Mouse (Mus musculus): ENCODE measurements around the gene Ckap4.
A peak's percentile ranks its signal among the peaks of the same experiment; 100 is the strongest.

Ckap4 gene

DNA sequence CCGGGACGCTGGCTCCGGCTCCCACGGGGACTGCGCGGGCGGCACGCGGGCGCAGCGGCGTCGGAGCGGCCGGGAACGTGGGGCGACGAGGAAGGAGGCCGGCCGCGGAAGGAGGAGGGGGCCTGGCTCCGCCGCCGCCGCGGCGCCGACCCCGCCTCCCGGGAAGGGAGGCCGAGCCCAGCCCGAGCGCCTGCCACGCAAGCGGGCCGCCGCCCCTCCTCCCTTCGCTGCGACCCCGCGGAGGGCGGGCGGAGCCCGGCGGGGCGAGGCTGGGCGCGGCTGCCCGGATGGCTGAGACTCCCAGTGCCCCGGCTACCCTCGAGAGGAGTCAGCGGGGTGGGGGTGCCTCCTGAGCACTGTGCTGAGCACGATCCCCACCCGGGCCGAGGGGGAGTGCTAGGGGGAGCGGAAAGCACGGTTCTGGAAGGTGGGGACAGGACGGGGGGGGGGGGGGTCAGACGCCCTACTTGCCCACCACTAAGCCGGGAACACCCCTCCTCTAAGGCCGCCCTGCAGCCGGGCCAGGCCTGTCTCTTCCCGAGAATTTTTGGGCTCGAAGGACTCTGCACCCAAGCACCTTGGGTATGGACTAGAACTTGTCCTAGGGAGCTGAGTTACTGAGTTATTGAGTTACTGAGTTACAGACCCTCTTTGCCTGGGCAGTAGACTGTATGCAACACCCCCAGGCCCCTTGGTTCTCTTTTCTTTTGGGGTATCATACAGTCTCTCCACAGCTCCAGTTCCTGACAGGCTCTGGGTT is at the start of gene Ckap4:
Ckap4 (minus strand) TSS at position 151 of the 760 bp plus-strand sequence.
- DNase-seq, result peak; percentile 59

DNA sequence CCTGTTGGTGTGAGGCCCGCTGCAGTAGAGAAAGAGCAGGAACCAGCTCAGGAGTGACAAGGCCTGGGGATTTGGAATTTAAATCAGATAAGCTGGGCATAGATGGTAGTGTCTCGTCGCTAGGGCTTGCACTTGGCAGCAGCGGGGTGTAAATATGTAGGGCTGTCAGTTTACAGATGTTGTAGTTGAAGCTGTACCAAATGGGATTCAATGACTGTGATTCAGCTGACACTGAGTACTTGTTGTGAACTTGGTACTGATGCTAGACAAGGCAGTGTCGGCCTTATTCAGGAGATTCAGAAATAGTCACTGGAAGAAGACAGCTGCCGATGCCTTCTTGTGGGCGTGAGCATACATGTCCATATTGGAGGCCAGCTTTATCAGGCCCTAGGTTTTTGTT is 48.4 kb upstream of the Ckap4 start:
- no peak for DNase-seq

GRCm38 (mm10) chr10:84581191-84581590 is 47.3 kb upstream of the Ckap4 start:
- DNase-seq, result no peak

DNA sequence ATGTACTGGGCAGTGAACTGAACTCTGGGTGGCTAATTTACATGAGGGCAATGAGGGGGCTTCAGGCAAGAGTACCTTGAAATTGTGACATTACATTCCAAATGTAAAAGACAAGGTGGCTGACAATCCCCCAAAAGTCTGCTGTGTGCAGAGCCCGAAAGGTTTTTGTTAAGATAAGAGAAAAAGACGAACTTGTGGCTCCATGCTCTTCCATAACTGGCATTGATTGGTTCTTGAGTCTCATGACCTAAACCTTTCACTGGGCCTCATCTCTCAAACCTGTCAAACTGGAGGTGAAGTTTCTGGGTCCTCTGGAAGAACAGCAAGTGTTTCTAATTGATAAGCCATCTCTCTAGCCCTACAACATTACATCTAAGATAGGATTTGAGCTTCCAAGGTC is 45.7 kb upstream of the Ckap4 start:
- no peak for DNase-seq

DNA sequence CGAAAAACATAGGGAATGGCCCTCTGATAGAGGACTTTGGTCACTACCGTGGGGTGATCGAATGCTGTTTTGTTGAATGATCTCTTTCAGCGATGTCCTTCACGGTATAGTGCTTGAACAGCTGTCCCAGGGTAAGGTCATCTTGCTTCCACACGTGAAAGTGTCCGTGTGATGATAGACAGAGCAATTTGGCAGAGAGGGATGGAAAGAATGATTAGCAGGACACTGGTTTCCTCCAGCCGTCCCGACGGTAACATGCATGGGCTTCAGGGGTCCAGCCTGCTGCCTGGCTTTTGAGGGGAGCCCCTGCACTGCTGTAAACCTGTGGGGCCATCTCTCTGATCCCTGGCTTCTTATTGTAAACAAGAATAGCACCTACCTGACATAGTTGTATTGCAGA is 44.9 kb upstream of the Ckap4 start:
- DNase-seq, result no peak

- DNase-seq, result peak; percentile 74
Measured at GRCm38 (mm10) chr10:84577071-84577727, 43.3 kb upstream of the Ckap4 start.

GRCm38 (mm10) chr10:84576395-84577070 is 42.7 kb upstream of the Ckap4 start, which contains the start of gene Tcp11l2:
TSS of gene Tcp11l2 (plus strand) at chr10:84576626.
- peak; percentile 90 for DNase-seq

- no peak for DNase-seq
Measured at GRCm38 (mm10) chr10:84576029-84576394, 42.1 kb upstream of the Ckap4 start.

DNA sequence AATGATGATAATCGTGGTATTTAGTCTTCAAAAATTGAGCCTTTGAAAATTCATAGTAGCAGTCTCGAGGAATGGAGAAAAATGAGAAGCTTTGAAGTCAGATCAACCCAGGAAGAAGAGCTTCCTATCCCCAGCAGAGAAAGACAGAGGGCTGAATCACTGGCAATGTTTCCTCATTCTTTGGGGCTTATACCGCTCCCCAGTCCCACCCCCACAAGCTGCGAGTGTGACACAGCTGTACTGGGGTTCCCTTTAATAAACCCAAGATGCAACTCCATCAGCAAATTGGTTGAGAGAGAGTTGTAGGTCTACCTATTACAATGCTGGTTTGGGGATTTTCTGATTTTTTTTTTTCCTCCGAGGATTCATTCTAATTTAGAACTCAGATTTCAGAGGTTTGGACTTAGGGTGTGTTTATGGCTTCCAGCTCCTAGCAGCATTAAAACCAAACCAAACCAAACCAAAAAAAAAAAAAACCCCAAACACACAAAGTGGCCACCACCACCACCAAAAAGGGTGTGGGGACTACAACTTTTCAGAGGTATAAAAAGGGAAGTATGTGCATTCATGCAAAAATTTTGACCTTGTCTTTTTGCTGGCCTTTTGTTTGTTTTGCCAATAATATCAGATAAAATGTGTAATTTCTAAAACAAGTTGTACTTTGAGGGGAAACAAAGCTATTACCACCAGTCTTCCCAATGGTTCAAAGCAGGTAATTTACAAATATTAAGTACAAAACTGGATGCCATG is 40.0 kb upstream of the Ckap4 start:
- DNase-seq, result no peak

- no peak for DNase-seq
Measured at GRCm38 (mm10) chr10:84571052-84571639, 37.3 kb upstream of the Ckap4 start.

DNA sequence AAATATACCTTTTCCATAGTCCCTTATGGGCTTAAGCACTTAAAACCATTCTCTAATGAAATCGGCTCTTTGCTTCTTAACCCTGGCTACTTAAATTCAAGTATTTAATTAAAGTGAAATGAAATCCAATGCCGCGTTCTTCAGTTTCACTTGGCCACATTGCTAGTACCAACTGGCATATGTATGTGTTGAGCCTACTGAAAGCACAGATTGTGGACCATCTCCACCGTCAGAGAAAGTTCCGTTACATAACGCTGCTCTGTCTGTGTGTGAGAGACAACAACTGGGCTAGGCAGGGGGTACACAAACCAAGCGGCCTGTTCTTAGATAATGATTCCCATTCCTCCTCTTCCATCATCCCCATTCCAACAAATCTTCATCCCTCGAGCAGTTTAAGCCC is 30.6 kb upstream of the Ckap4 start:
- no peak for DNase-seq

DNA sequence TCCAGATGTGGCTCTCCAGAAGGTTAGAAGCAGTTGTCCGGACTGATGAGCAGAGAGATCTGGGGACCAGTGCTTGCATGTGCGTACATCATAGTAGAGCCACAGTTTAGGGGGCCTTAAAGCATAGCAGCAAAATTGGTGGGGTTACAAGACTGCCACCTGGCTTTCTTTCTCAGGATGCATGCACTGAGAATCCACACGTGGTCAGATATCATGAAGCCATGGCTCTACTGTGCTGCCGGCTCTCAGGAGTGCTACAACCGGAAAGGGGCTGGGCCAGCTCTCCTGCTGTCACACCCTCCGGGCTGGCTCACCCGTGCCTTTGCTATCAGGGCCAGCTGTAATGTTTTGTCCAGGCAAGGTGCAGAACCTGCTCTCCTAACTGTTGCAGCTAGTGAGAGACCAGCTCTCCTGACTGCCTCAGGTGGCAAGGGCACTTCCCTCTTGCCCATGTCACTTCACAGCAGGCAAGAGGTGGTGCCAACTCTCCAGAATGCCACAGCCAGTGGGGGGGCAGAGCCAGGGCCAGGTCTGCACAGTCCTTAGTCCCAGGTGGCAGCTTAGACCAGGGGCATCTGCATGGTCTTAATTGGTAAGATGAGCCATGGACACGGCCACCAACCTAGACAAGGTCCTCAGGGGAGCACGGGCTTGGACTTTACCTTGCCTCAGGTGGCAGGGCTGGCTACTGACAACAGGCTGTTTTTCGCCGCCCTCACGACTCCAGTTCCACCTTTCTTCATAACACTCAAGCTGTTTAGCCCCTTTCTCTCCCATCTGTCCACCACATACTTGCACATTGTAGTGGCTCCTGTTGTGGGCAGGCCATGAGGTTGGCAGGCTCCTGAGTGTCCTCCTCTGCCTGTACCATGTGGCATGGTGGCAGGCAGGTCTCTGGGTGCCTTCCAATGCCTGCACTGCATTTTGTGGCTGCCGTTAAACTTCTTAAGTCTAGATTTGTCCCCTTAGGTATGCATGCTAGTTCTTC is 29.0 kb upstream of the Ckap4 start:
- no peak for DNase-seq

DNA sequence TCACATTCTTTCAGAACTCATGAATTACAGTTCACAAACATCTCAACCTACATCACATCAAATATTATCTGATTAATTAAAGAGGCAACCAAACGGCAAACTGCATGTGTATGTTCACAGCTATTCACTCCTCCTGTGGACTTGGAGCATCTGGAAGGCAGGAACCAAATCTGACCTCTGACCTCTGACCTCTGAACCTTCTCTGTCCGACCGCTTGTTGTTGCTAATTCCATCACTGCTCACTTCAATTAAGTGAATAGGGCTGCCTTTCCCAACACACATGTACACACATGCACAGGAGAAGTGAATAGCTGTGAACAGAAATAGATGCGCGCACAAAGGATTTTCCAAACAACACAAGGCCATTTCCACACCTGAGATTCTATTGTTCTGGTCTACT is 28.3 kb upstream of the Ckap4 start:
- DNase-seq, result no peak

DNA sequence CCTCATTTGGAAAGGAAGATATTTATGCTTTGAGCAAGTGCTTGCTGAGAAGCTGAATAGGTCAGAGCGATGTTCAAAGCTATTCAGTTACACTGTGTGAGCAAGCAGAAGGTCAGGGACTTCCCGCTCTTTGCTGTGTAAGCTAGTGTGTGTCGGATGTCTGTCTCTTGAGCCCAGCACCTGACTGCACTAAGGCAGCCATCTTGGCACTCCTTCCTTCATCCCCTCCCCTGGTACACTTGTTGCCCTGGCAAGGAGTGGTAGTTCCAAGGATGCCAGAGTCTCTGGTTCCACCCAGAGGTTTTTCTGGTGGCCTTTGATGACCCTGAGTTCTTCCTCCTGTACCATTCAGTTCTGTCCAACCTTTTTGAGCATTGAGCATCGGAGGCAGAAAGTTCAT is 26.1 kb upstream of the Ckap4 start:
- no peak for DNase-seq

DNA sequence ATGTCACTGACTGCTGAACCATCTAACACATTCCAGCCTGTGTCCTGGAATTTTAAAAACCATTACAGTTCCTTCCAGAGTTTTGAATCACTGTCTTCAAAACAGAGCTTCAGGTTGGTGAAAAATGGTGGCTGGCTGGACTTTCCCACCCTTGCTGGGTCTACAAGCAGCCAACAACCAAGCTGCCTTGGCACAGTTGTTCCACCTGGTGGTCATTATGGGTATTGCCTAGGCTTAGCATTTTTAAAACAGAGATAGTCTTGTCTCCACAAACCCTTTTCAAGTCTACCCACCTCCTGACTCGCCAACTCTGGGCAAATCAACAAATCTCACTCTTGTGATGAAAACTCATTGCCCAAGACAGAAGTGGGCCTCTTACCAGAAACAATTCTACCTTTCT is 24.6 kb upstream of the Ckap4 start:
- DNase-seq, result no peak

DNA sequence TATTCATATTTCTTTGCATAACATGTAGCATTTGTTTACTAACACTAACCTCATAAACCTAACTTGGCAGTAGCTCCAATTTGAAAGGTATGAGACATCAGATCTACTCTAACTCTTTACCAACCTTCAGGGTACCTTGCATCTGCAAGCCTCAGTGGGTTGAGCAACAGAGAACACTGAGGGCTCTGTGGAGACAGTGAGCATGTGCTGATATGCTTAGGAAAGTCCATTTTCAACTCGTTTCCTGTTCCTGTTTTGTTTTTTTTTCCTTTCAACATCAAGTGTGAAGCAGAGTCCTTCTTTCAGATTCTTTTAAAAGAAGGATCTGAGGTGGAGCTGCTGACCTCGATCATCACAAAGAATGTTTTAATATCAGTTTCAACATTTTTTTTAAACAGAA is 22.3 kb upstream of the Ckap4 start:
- DNase-seq, result no peak

GRCm38 (mm10) chr10:84554291-84555009 is 20.6 kb upstream of the Ckap4 start:
- DNase-seq, result no peak

DNA sequence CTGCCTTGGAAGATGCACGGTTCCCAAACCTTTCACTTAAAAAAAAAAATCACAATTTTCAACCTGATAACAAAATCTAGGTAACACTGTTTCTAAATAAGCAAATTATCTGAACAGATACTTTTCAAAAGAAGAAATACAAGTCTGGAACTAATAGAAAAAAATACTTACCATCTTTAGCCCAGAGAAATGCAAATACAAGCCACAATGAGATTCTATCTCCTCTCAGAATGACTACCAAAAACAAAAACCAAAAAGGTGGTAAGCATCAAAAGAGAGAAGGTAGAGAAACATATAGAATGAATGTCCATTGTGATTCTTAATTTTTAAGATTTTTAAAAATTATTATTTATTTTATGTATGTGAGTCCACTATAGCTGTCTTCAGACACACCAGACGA is 18.6 kb upstream of the Ckap4 start:
- no peak for DNase-seq

- no peak for DNase-seq
Measured at GRCm38 (mm10) chr10:84551846-84552245, 18.0 kb upstream of the Ckap4 start.

GRCm38 (mm10) chr10:84549920-84550293 is 16.0 kb upstream of the Ckap4 start:
- DNase-seq, result no peak
